Mouse (Mus musculus) telencephalon, adult 2 months (tissue): ENCODE measurements around the gene Scyl2.

Experiments used
- DNase-seq: peaks from one replicate; pipeline ENCODE4 v3.0.0-alpha.2; 2011; ENCODE audit warnings: low read depth, low spot score

Scyl2 gene

GRCm38 (mm10) chr10:89595935-89596334, 90.2 kb downstream of the Scyl2 start:
- DNase-seq = no peak

DNA sequence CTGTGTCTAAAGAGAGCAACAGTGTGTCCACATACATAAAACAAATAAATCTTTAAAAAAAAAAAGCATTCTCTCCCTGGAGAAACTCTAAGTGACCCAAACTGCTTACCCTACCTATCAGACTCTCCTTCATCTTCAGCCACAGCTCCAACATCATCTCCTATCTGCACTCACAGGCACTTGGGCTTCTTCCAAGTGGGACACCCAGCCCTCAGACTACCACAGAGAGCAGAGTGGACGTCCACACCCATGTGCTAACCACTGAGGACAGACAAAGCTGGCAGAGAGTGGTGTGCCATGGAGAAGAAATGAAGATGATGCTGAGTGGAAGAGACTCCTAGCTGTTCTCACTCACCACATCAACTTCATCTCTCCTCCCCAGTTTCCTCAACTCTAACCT, 90.6 kb downstream of the Scyl2 start:
- DNase-seq = no peak

DNA sequence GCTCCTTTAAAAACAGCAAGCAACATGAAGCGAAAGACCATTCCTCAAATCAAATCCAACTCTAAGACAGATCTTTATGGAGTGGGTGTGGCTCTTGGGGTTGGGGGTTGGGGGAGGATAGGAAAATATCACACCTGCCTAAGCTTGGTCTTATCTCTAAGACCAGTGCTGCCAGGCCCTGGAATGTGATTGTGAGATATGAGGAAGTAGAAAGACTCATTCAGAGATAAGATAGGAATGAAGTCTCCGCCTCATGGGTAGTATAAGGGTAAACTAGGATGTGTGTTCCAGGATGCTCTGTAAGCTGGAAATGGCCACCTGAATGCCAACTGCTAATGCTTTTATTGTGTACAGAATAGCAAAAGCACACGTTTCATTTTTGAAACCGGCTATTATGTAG, 91.8 kb downstream of the Scyl2 start:
- no peak for DNase-seq

DNA sequence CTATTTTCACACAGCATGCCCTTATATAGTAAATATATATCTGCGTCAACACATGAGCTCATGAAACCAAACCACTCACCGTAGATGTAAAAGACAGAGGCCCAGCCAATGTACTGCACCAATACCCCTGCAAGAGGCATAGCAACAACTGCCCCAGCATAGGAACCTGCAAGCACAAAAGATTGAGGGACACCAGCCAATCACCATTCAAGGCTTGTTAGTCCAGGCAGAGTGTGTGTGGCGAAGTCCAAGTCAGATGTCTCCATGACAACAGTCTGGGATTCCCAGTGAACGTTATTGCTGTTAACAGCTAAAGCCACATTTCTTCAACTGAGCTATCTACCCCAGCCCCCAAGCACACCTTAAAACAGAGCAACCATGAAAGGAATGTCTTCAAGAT, 93.3 kb downstream of the Scyl2 start:
- DNase-seq = no peak

DNA sequence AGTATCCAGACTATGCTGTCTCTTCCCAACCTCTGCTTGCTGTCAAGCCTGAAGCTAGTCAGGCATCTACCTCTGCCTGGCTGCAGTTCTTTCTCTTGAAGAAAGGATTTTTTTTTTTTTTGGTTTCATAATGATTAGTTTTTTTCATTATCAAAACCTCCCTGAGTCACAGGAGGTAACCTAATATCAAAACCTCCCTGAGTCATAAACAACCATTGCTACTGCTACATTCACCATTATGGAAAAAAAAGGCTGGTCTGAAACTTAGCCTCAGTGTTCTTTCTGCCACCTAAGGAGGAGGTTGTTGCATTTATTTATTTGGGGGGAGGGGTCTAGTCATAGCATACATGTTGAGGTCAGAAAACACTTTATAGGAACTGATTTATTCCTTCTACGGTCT, 96.2 kb downstream of the Scyl2 start:
- DNase-seq = no peak
